Mouse (Mus musculus) intestine, postnatal 0 days (tissue): ENCODE results near the gene Stat5b. TPM values are rescaled to one million over a fixed set of nuclear protein-coding genes. Genes with fewer than 3 reads are reported as not detected.
A peak's percentile ranks its signal among the peaks of the same experiment; 100 is the strongest.

ENCODE experiments used
- ATAC-seq: fragments of 200-750 bp; cut with Nextera tagmentation; 2 replicates; pipeline ENCODE4 v1.8.0; 2017; ENCODE audit warnings: mild to moderate bottlenecking, moderate TSS enrichment, moderate library complexity
- H3K27ac ChIP-seq: fragments of 300-500 bp; sonication (generic); 2 replicates; pipeline ENCODE4 v1.5.1; 2014; ENCODE audit warnings: mild to moderate bottlenecking, low read depth, low read length, moderate library complexity
- H3K27me3 ChIP-seq: fragments of 300-500 bp; sonication (generic); replicated peaks from 2 replicates; pipeline ENCODE4 v1.6.1; 2014; ENCODE audit warnings: low read length, mixed read lengths; ENCODE audit not compliant: control insufficient read depth, insufficient read depth
- H3K36me3 ChIP-seq: fragments of 300-500 bp; sonication (generic); 2 replicates; pipeline ENCODE4 v1.6.1; 2014; ENCODE audit warnings: mild to moderate bottlenecking, moderate library complexity; ENCODE audit not compliant: control insufficient read depth, insufficient read depth
- H3K4me1 ChIP-seq: fragments of 300-500 bp; sonication (generic); replicated peaks from 2 replicates; pipeline ENCODE4 v1.6.1; 2014; ENCODE audit warnings: antibody characterized with exemption, low read length, mixed read lengths; ENCODE audit not compliant: control insufficient read depth, insufficient read depth
- H3K4me2 ChIP-seq: fragments of 300-500 bp; sonication (generic); replicated peaks from 2 replicates; pipeline ENCODE4 v1.6.1; 2014; ENCODE audit warnings: low read depth, mild to moderate bottlenecking, moderate library complexity
- H3K4me3 ChIP-seq: fragments of 300-500 bp; sonication (generic); 2 replicates; pipeline ENCODE4 v1.5.1; 2014; ENCODE audit warnings: low read depth, low read length
- H3K9ac ChIP-seq: fragments of 300-500 bp; sonication (generic); 2 replicates; pipeline ENCODE4 v1.6.1; 2014; ENCODE audit warnings: mild to moderate bottlenecking, low read depth, low read length
- H3K9me3 ChIP-seq: fragments of 300-500 bp; sonication (generic); 2 replicates; pipeline ENCODE4 v1.6.1; 2016; ENCODE audit warnings: mixed run types; ENCODE audit not compliant: control insufficient read depth
- CTCF ChIP-seq: sonication (generic); IDR thresholded peaks from 2 replicates; pipeline ENCODE4 v1.5.1; 2016; ENCODE audit warnings: low read depth, mild to moderate bottlenecking, control low read depth, antibody characterized with exemption, moderate library complexity
- WGBS: fragments of 180-500 bp; shearing (Covaris S2); extraction: QIAGEN DNeasy Blood & Tissue Kit; methylation state at CpG from one replicate; pipeline ENCODE4 v1.1.7; 2014; 5-methylcytosine and 5-hydroxymethylcytosine counted together
- polyA plus RNA-seq: library from polyadenylated mRNA; unstranded; fragments of >200 nt; fragmentation: Nextera tagmentation; extraction: Ambion mirVana; gene quantifications from 2 replicates; pipeline ENCODE4 v1.2.1, GENCODE M21; 2015

The Stat5b gene
- polyA plus RNA-seq, 1 experiment from 2014 or later = 13.0 TPM

- Histone ChIP-seq H3K9ac (no peak overlapping the region), H3K36me3 (no peaks in the 10 kb centered on the region), H3K27me3 (peaks cover 15% of the 10 kb centered on the region; the same call in 1 of the 2 replicates), H3K4me3 (no peak overlapping the region), H3K4me2 (no peak overlapping the region), H3K4me1 (no peaks in the 10 kb centered on the region), H3K27ac (no peak overlapping the region), H3K9me3 (no peaks in the 10 kb centered on the region)
- 44% methylated on average over 4 of the region's 4 CpGs for WGBS
- no peak for TF ChIP-seq CTCF
- no peak for ATAC-seq
Observed at GRCm38 (mm10) chr11:100748620-100749019, 101.9 kb downstream of the Stat5b start.

GRCm38 (mm10) chr11:100747114-100747513 is 103.4 kb downstream of the Stat5b start:
- Histone ChIP-seq H3K4me3 (no peak overlapping the region), H3K9ac (no peak overlapping the region), H3K4me1 (no peaks in the 10 kb centered on the region), H3K36me3 (no peaks in the 10 kb centered on the region), H3K27ac (no peak overlapping the region), H3K4me2 (no peak overlapping the region), H3K9me3 (no peaks in the 10 kb centered on the region), H3K27me3 (peaks cover 15% of the 10 kb centered on the region; the same call in 1 of the 2 replicates)
- ATAC-seq = no peak
- TF ChIP-seq CTCF = no peak
- 65% methylated on average over 5 of the region's 5 CpGs for WGBS

DNA sequence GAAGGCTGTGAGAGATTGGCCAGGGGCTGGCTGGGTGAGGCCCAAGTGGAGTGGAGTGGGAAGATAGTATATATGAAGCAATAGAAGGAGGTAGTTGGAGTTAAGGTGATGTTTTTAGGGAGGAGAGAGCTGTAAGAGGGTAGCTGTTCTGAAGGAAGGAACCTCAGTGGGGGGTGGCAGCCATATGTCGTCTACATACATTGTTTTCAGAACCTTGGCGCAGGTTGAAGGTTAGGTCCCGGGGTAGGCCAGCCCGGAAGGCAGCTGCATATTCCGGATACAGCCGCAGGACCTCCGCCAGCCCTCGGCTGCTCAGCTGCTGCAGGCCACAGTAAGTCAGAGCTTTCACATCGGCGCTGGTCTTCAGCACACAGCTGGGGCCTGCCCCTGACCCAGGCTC is 104.0 kb downstream of the Stat5b start:
- Histone ChIP-seq H3K4me3 (no peak overlapping the region), H3K27ac (no peak overlapping the region), H3K9ac (no peak overlapping the region), H3K27me3 (0 out of 2 replicates have a peak, but pooled peaks cover 12% of the 10 kb centered on the region), H3K4me1 (no peaks in the 10 kb centered on the region), H3K36me3 (no peaks in the 10 kb centered on the region), H3K9me3 (no peaks in the 10 kb centered on the region), H3K4me2 (no peak overlapping the region)
- WGBS = 80% methylated on average over 10 of the region's 10 CpGs
- TF ChIP-seq CTCF = no peak
- no peak for ATAC-seq

GRCm38 (mm10) chr11:100745085-100745484 is 105.4 kb downstream of the Stat5b start:
- no peak overlapping the region for H3K4me3 ChIP-seq
- no peaks in the 10 kb centered on the region for H3K36me3 ChIP-seq
- H3K4me2 ChIP-seq = no peak overlapping the region
- TF ChIP-seq CTCF = peak; percentile 78
- 0 out of 2 replicates have a peak, but pooled peaks cover 12% of the 10 kb centered on the region for H3K27me3 ChIP-seq
- WGBS = 16% methylated on average over 6 of the region's 6 CpGs
- no peak for ATAC-seq
- H3K9me3 ChIP-seq = no peaks in the 10 kb centered on the region
- no peak overlapping the region for H3K9ac ChIP-seq
- H3K4me1 ChIP-seq = no peaks in the 10 kb centered on the region
- no peak overlapping the region for H3K27ac ChIP-seq

DNA sequence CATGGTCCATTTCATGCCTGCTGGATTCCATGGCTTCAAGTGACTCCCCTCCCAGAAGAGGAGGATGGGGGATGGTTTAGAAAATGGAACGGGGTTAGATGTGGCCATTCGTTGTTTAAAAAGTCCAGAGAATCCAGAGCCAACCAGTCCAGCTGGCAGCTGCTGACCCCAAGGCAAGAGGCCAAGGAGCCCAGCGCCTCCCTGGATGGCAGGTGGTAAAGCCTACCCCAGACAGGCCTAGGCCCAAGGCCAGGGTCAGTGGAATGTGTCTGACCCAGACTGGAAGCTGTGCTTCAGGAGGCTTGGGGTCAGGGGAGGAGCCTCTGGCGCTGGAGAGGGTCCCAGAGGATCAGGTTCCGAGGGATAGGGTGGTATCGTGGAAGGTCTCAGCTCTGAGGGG is 109.2 kb downstream of the Stat5b start:
- H3K9me3 ChIP-seq = no peaks in the 10 kb centered on the region
- H3K4me1 ChIP-seq = no peaks in the 10 kb centered on the region
- H3K9ac ChIP-seq = no peak overlapping the region
- no peaks in the 10 kb centered on the region for H3K27me3 ChIP-seq
- no peaks in the 10 kb centered on the region for H3K36me3 ChIP-seq
- no peak for TF ChIP-seq CTCF
- WGBS = 65% methylated on average over 6 of the region's 6 CpGs
- no peak overlapping the region for H3K4me2 ChIP-seq
- no peak overlapping the region for H3K27ac ChIP-seq
- no peak overlapping the region for H3K4me3 ChIP-seq
- ATAC-seq = no peak

DNA sequence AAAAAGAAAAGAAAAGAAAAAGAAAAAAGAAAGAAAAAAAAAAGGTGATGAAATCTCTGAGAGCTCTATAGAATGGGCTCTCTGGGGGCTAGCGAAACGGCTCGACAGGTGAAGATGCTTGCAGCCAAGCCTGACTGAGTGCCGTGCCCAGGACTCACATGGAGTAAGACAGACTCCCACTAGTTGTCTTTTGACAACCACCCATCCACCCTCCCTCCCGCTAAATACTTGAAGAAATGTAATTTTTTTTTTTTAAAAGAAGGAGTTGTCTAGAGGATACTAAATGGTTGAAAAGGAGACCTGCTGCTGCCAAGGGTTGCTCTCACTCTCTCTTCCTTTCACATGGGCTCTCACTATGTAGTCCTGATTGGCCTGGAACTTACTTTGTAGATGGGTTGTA is 111.8 kb downstream of the Stat5b start:
- ATAC-seq = no peak
- TF ChIP-seq CTCF = no peak
- Histone ChIP-seq H3K4me3 (peak overlapping the region; percentile 98), H3K27ac (no peak overlapping the region), H3K36me3 (0 out of 2 replicates have a peak, but pooled peaks cover 5% of the 10 kb centered on the region), H3K4me1 (no peaks in the 10 kb centered on the region), H3K4me2 (peak overlapping the region; percentile 77), H3K9ac (no peak overlapping the region), H3K27me3 (no peaks in the 10 kb centered on the region), H3K9me3 (no peaks in the 10 kb centered on the region)
- 15% methylated on average over 5 of the region's 5 CpGs for WGBS
